Mouse (Mus musculus): ENCODE results near the gene Tor4a. TPM values are rescaled to one million over a fixed set of nuclear protein-coding genes. Genes with fewer than 3 reads are reported as not detected.
A peak's percentile ranks its signal among the peaks of the same experiment; 100 is the strongest.

Tor4a gene
- polyA plus RNA-seq, 1 experiment from 2014 or later = 3.1 TPM

DNA sequence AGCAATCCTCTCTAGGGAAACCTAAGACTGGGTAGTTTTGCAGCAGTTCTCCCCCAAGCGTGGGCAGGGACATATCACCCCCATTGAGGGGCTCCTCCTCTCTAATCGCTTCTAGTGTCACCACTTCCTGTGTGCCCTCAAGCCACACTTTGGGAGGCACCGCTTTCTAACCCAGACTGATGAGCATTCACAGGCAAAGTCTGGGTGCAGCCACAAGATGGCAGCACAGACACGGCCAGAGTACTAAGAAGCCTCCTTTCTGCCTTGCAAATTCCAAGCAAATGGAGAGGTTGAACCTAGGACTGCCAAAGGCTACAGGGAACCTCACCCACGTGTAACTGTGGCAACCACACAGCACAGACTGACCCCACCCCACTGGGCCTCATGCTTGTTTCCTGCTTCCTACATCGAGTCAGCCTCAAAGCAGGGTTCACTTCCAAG is 3.3 kb downstream of the Tor4a start:
- Histone ChIP-seq H3K4me1 (ENCODE audit: control insufficient read depth, insufficient read depth, low read length) (peaks cover 8% of the 10 kb centered on the region; the same call in 1 of the 2 replicates), H3K27me3 (ENCODE audit: control insufficient read depth, insufficient read depth, low read length) (peaks cover 22% of the 10 kb centered on the region), H3K4me3 (ENCODE audit: low read depth, low read length) (no peak overlapping the region), H3K4me2 (ENCODE audit: low read depth, severe bottlenecking) (no peak overlapping the region), H3K9me3 (ENCODE audit: control insufficient read depth, low read length) (no peaks in the 10 kb centered on the region), H3K36me3 (ENCODE audit: control insufficient read depth, insufficient read depth, low read length) (no peaks in the 10 kb centered on the region), H3K27ac (replicated peaks; ENCODE audit: low read depth, low read length) (no peak overlapping the region), H3K9ac (ENCODE audit: low read length) (no peak overlapping the region)
- ATAC-seq (ENCODE audit: insufficient number of reproducible peaks, low FRiP score, low TSS enrichment, low read depth) (0 out of 2 replicates have a peak, but pooled peaks have one; percentile 65), DNase-seq (ENCODE audit: low spot score) (peak; percentile 90)
- WGBS = 2% methylated on average over 6 of the region's 6 CpGs

DNA sequence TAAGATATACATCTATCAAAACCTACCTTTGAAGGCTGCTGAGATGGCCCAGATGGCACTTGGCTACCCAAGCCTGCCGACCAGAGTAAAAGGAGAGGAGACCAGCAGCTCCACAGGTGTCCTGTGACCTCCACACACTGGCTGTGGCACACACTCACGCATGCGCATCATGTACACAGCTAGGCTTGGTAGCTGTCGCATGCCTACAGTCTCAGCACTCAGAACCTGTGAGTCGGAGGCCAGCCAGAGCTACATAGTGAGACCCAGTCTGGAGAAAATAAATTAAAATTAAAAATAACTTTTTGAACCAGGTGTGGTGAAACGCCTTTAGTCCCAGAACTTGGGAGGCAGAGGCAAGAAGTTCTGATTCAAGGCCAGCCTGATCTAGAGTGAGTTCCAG is 8.8 kb downstream of the Tor4a start:
- Histone ChIP-seq H3K4me1 (ENCODE audit: control insufficient read depth, insufficient read depth, low read length) (peaks cover 6% of the 10 kb centered on the region; the same call in 1 of the 2 replicates), H3K27ac (replicated peaks; ENCODE audit: low read depth, low read length) (no peak overlapping the region), H3K36me3 (ENCODE audit: control insufficient read depth, insufficient read depth, low read length) (no peaks in the 10 kb centered on the region), H3K4me2 (ENCODE audit: low read depth, severe bottlenecking) (no peak overlapping the region), H3K9me3 (ENCODE audit: control insufficient read depth, low read length) (no peaks in the 10 kb centered on the region), H3K27me3 (ENCODE audit: control insufficient read depth, insufficient read depth, low read length) (peaks cover 10% of the 10 kb centered on the region; the same call in 1 of the 2 replicates), H3K9ac (ENCODE audit: low read length) (no peak overlapping the region), H3K4me3 (ENCODE audit: low read depth, low read length) (no peak overlapping the region)
- WGBS = 86% methylated on average over 6 of the region's 6 CpGs
- ATAC-seq (ENCODE audit: insufficient number of reproducible peaks, low FRiP score, low TSS enrichment, low read depth) (no peak), DNase-seq (ENCODE audit: low spot score) (no peak)

DNA sequence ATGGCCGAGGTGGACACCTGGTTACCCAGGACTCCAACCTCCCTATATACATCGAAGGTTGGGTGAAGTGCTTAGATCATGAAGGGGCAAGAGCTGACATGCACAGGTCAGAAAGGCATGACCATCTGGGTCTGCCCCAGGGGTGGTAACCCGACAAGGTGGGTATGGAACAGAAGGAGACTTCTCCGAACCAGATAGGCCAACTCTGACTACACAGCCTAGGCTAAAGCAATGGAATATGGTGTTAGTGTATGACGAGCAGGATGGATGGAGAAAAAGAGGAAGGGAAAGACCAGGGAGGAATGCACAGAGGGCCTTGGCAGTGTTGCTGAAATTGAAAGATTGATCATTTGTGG is 10.1 kb downstream of the Tor4a start:
- H3K4me3 ChIP-seq (ENCODE audit: low read depth, low read length) = peak overlapping the region; percentile 38
- no peak overlapping the region for H3K9ac ChIP-seq (ENCODE audit: low read length)
- ATAC-seq (ENCODE audit: insufficient number of reproducible peaks, low FRiP score, low TSS enrichment, low read depth) (no peak), DNase-seq (ENCODE audit: low spot score) (no peak)
- 35% methylated on average over 5 of the region's 5 CpGs for WGBS
- no peaks in the 10 kb centered on the region for H3K9me3 ChIP-seq (ENCODE audit: control insufficient read depth, low read length)
- H3K36me3 ChIP-seq (ENCODE audit: control insufficient read depth, insufficient read depth, low read length) = no peaks in the 10 kb centered on the region
- peaks cover 16% of the 10 kb centered on the region for H3K27me3 ChIP-seq (ENCODE audit: control insufficient read depth, insufficient read depth, low read length)
- no peak overlapping the region for H3K27ac ChIP-seq (replicated peaks; ENCODE audit: low read depth, low read length)
- H3K4me1 ChIP-seq (ENCODE audit: control insufficient read depth, insufficient read depth, low read length) = peaks cover 10% of the 10 kb centered on the region; the same call in 1 of the 2 replicates
- no peak overlapping the region for H3K4me2 ChIP-seq (ENCODE audit: low read depth, severe bottlenecking)

DNA sequence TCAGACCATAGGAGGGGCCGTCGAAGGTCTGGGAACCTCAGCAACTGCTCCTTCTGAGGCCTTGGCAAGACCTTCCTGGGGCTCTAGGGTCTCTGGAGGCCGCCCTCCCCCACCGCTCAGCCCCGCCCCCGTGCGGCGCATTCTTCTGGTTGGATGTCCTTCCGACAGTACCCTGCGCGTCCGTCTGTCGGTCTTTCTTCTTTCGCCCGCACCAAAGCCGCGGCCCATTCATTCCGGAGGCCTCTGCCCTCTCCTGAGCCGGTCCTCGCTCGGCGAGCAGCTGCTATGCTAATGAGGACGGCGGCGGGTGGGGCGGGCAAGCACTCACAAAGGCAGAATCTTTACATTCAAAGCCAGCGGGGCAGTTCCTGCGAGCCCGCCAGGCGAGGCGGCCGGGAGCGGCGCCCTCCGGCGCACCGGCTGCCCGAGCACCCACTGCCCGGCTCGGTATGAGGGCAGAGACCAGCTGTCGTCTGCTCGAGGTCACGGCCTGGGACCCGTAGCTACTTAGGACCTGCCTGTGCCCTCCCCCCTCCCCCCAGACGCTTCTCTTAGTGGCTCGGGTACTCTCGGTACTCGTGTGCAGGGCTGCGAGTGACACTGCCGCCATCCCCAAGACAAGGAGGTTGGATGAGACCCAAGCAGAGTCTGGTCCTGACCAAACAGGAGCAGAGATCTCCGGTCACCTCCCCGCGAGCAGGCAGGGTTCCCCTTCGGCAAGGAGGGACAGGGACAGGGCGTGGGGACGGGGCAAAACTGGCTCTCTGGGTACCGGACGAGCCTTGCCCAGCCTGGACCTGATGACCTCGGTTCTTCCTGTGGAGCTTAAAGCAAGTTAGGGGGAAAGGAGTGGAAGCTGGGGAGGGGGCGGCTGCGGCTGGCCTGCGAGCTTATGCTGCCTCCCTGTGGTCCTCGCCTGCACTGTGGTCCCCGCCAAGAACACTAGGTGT is 10.8 kb downstream of the Tor4a start:
- peaks cover 23% of the 10 kb centered on the region for H3K27me3 ChIP-seq (ENCODE audit: control insufficient read depth, insufficient read depth, low read length)

DNA sequence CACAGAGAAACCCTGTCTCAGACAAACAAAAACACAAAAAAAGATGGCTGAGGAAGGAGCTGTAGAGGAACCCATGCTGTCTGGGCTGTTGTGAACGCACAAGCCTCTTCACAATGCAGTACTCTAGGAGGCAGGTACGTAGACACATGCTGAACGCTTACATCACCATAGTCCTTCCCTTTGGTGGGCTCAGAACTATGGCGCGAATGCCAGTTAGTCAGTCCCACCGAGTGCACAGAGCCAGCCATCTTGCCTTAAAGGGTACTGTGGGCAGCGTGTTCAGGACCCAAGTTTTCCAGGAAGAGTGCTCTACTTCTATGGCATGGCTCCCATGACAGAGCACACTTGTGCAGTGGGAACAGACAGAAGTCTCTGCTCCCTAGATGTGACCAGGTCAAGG is 12.2 kb downstream of the Tor4a start:
- H3K27me3 ChIP-seq (ENCODE audit: control insufficient read depth, insufficient read depth, low read length) = peaks cover 31% of the 10 kb centered on the region
- no peaks in the 10 kb centered on the region for H3K9me3 ChIP-seq (ENCODE audit: control insufficient read depth, low read length)
- H3K9ac ChIP-seq (ENCODE audit: low read length) = no peak overlapping the region
- 93% methylated on average over 7 of the region's 7 CpGs for WGBS
- H3K4me1 ChIP-seq (ENCODE audit: control insufficient read depth, insufficient read depth, low read length) = peaks cover 20% of the 10 kb centered on the region
- H3K4me3 ChIP-seq (ENCODE audit: low read depth, low read length) = no peak overlapping the region
- DNase-seq (ENCODE audit: low spot score) = no peak
- H3K27ac ChIP-seq (replicated peaks; ENCODE audit: low read depth, low read length) = no peak overlapping the region
- H3K36me3 ChIP-seq (ENCODE audit: control insufficient read depth, insufficient read depth, low read length) = no peaks in the 10 kb centered on the region
- no peak overlapping the region for H3K4me2 ChIP-seq (ENCODE audit: low read depth, severe bottlenecking)
- no peak for ATAC-seq (ENCODE audit: insufficient number of reproducible peaks, low FRiP score, low TSS enrichment, low read depth)

More for the DNA sequence above, 10.8 kb downstream of the Tor4a start:
- no peaks in the 10 kb centered on the region for H3K36me3 ChIP-seq (ENCODE audit: control insufficient read depth, insufficient read depth, low read length)
- peak overlapping the region; percentile 61 for H3K9ac ChIP-seq (ENCODE audit: low read length)
- H3K4me1 ChIP-seq (ENCODE audit: control insufficient read depth, insufficient read depth, low read length) = peaks cover 13% of the 10 kb centered on the region; the same call in 1 of the 2 replicates
- H3K27ac ChIP-seq (replicated peaks; ENCODE audit: low read depth, low read length) = peak overlapping the region; percentile 42; the same call in 1 of the 2 replicates
- H3K9me3 ChIP-seq (ENCODE audit: control insufficient read depth, low read length) = no peaks in the 10 kb centered on the region
- H3K4me3 ChIP-seq (ENCODE audit: low read depth, low read length) = peak overlapping the region; percentile 38
- ATAC-seq (ENCODE audit: insufficient number of reproducible peaks, low FRiP score, low TSS enrichment, low read depth) (peak; percentile 69), DNase-seq (ENCODE audit: low spot score) (peak; percentile 83)
- under 1% methylated on average over 64 of the region's 64 CpGs for WGBS
- H3K4me2 ChIP-seq (ENCODE audit: low read depth, severe bottlenecking) = peak overlapping the region; percentile 92

DNA sequence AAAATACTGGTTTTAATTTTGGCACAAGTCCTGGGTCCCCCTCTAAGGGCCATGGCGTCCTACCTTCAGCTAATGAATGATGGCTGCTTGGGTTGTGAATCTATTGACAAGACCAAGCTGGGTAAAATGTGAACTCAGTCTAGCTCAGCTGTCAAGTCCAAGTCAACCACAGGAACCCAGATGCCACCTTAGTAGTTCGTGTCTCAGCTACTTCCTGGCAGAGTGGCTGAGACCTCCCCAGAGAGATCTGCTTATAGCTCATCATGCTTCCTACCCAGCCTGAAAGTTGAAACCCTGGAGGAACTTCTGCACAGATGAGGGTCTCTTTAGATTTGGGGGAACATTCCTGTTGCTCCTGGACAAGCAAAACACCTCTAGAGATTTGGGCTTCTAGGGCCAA is 13.3 kb downstream of the Tor4a start:
- peaks cover 27% of the 10 kb centered on the region for H3K4me1 ChIP-seq (ENCODE audit: control insufficient read depth, insufficient read depth, low read length)
- H3K9ac ChIP-seq (ENCODE audit: low read length) = no peak overlapping the region
- H3K9me3 ChIP-seq (ENCODE audit: control insufficient read depth, low read length) = no peaks in the 10 kb centered on the region
- H3K27me3 ChIP-seq (ENCODE audit: control insufficient read depth, insufficient read depth, low read length) = peaks cover 31% of the 10 kb centered on the region
- no peak overlapping the region for H3K4me3 ChIP-seq (ENCODE audit: low read depth, low read length)
- H3K36me3 ChIP-seq (ENCODE audit: control insufficient read depth, insufficient read depth, low read length) = no peaks in the 10 kb centered on the region
- DNase-seq (ENCODE audit: low spot score) = no peak
- 75% methylated on average over 2 of the region's 2 CpGs for WGBS
- ATAC-seq (ENCODE audit: insufficient number of reproducible peaks, low FRiP score, low TSS enrichment, low read depth) = no peak
- no peak overlapping the region for H3K27ac ChIP-seq (replicated peaks; ENCODE audit: low read depth, low read length)
- H3K4me2 ChIP-seq (ENCODE audit: low read depth, severe bottlenecking) = no peak overlapping the region

DNA sequence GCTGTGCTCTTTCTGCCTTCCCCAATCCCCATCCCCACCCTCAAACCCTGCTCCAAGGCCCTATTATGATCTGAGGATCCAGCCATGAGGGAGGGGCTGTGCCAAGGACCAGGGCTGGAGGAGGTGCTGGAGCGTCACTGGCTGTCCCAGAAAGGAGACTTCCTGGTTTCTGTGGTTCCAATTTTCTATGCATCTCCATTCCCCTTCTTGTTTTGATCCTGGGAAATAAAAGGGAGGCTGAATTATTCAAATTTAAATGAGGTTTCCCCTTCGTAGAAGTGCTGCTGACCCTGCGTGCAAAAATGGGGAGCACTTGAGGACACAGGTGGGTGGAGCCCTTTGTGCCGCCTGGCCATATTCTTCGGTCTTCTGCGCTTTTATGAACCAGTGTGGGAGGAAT is 14.0 kb downstream of the Tor4a start:
- Histone ChIP-seq H3K36me3 (ENCODE audit: control insufficient read depth, insufficient read depth, low read length) (no peaks in the 10 kb centered on the region), H3K9ac (ENCODE audit: low read length) (no peak overlapping the region), H3K4me3 (ENCODE audit: low read depth, low read length) (no peak overlapping the region), H3K27ac (replicated peaks; ENCODE audit: low read depth, low read length) (no peak overlapping the region), H3K4me2 (ENCODE audit: low read depth, severe bottlenecking) (no peak overlapping the region), H3K9me3 (ENCODE audit: control insufficient read depth, low read length) (no peaks in the 10 kb centered on the region), H3K4me1 (ENCODE audit: control insufficient read depth, insufficient read depth, low read length) (peaks cover 34% of the 10 kb centered on the region), H3K27me3 (ENCODE audit: control insufficient read depth, insufficient read depth, low read length) (peaks cover 31% of the 10 kb centered on the region)
- WGBS = 35% methylated on average over 6 of the region's 6 CpGs
- ATAC-seq (ENCODE audit: insufficient number of reproducible peaks, low FRiP score, low TSS enrichment, low read depth) (no peak), DNase-seq (ENCODE audit: low spot score) (no peak)

DNA sequence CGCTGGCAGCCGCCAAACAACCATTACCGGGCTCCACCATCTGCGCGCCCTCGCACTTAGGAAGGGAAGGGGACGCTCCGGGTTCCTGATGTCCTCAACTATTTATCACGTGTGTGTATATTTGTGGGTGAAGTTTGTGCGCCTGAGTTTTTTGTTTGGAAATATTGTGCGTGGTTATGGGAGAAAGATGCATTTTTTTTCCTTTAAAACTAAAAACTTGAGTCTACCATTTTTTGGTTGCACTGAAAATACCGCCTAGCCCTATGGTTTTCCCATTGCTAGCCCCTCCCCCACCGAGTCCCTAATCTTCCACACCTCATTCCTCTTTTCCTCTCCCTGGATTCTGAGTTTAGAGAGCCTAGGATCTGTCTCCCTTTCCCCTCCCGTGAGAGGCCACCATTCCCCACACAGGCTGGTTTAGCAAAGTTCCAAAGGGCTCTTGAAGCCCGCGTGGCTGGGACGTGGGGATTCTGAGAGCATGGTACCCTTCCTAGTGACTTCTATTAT is 14.7 kb downstream of the Tor4a start:
- Histone ChIP-seq H3K4me3 (ENCODE audit: low read depth, low read length) (peak overlapping the region; percentile 48), H3K27me3 (ENCODE audit: control insufficient read depth, insufficient read depth, low read length) (peaks cover 31% of the 10 kb centered on the region), H3K27ac (replicated peaks; ENCODE audit: low read depth, low read length) (no peak overlapping the region), H3K9me3 (ENCODE audit: control insufficient read depth, low read length) (no peaks in the 10 kb centered on the region), H3K4me2 (ENCODE audit: low read depth, severe bottlenecking) (peak overlapping the region; percentile 81), H3K36me3 (ENCODE audit: control insufficient read depth, insufficient read depth, low read length) (no peaks in the 10 kb centered on the region), H3K9ac (ENCODE audit: low read length) (0 out of 2 replicates have a peak overlapping the region, but pooled peaks have one; percentile 52), H3K4me1 (ENCODE audit: control insufficient read depth, insufficient read depth, low read length) (peaks cover 41% of the 10 kb centered on the region)
- ATAC-seq (ENCODE audit: insufficient number of reproducible peaks, low FRiP score, low TSS enrichment, low read depth) (no peak), DNase-seq (ENCODE audit: low spot score) (peak; percentile 47)
- WGBS = under 1% methylated on average over 17 of the region's 17 CpGs
